Mouse (Mus musculus): ENCODE data around the gene Gng7. TPM values are rescaled to one million over a fixed set of nuclear protein-coding genes. Genes with fewer than 3 reads are reported as not detected.

The Gng7 gene
- polyA plus RNA-seq, 1 experiment from 2014 or later: 14.8 TPM

- no peak for ATAC-seq
- WGBS: 94% methylated on average over 5 of the region's 5 CpGs
- Histone ChIP-seq H3K27me3 (peaks cover 5% of the 10 kb centered on the region; the same call in 1 of the 2 replicates), H3K4me3 (no peak overlapping the region), H3K27ac (no peak overlapping the region), H3K4me2 (no peak overlapping the region), H3K4me1 (peaks cover 14% of the 10 kb centered on the region), H3K36me3 (ENCODE audit: poor library complexity, severe bottlenecking) (no peaks in the 10 kb centered on the region), H3K9ac (no peak overlapping the region), H3K9me3 (replicated peaks) (no peaks in the 10 kb centered on the region)
These were observed 55.6 kb downstream of the Gng7 start for GRCm38 (mm10) chr10:80958979-80959637.

DNA sequence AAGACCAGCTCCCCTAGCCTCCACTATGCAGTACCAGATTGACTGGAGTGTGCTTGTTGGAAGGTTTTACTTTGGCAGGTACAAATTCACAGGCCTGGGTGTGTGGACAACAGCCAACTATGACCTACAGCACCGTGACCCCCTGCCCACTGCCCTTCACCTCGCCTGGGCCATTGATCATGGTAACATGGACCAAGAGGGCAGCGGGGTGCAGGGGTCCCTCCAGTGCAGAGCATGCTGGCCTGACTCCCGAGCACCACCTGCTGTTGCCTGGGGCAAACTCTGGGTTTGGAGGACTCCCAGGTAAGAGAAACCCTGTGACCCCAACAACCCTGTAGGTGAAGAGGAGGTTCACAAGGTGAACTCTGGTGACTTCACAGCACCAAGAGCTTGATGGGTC, 57.0 kb downstream of the Gng7 start:
- Histone ChIP-seq H3K27ac (no peak overlapping the region), H3K27me3 (peaks cover 7% of the 10 kb centered on the region; the same call in 1 of the 2 replicates), H3K4me3 (no peak overlapping the region), H3K9ac (no peak overlapping the region), H3K36me3 (ENCODE audit: poor library complexity, severe bottlenecking) (no peaks in the 10 kb centered on the region), H3K4me2 (no peak overlapping the region), H3K4me1 (peaks cover 10% of the 10 kb centered on the region; the same call in 1 of the 2 replicates), H3K9me3 (replicated peaks) (no peaks in the 10 kb centered on the region)
- WGBS: 75% methylated on average over 4 of the region's 4 CpGs
- ATAC-seq: no peak

DNA sequence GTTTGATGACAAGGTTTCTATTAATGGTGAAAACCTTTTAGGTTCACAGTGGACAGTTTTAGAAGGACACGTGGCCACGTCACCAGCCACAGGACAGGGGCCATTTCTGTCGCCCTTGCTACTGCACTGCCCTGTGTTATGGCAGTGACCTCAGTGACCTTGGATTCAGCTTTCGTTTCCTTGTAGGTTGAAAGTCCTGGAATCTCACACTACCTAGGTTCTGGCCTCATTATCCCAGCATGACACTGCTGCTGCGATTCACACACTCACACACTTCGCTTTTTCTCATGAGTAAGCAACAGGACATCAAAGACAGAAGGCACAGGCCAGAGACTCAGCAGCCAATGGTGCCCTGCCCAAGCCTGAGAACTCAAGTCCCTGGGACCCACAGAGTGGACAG, 57.8 kb downstream of the Gng7 start:
- 82% methylated on average over 6 of the region's 6 CpGs for WGBS

GRCm38 (mm10) chr10:80956385-80956784, 58.4 kb downstream of the Gng7 start:
- Histone ChIP-seq H3K4me3 (no peak overlapping the region), H3K9ac (no peak overlapping the region), H3K36me3 (ENCODE audit: poor library complexity, severe bottlenecking) (no peaks in the 10 kb centered on the region), H3K4me1 (peaks cover 10% of the 10 kb centered on the region; the same call in 1 of the 2 replicates), H3K27me3 (peaks cover 9% of the 10 kb centered on the region; the same call in 1 of the 2 replicates), H3K4me2 (no peak overlapping the region), H3K9me3 (replicated peaks) (no peaks in the 10 kb centered on the region), H3K27ac (no peak overlapping the region)
- ATAC-seq: no peak
- WGBS: 94% methylated on average over 8 of the region's 8 CpGs

More for the DNA sequence above, 57.8 kb downstream of the Gng7 start:
- Histone ChIP-seq H3K27me3 (peaks cover 9% of the 10 kb centered on the region; the same call in 1 of the 2 replicates), H3K27ac (no peak overlapping the region), H3K4me1 (peaks cover 10% of the 10 kb centered on the region; the same call in 1 of the 2 replicates), H3K9ac (no peak overlapping the region), H3K4me2 (no peak overlapping the region), H3K4me3 (no peak overlapping the region), H3K9me3 (replicated peaks) (no peaks in the 10 kb centered on the region), H3K36me3 (ENCODE audit: poor library complexity, severe bottlenecking) (no peaks in the 10 kb centered on the region)
- ATAC-seq: no peak

- Histone ChIP-seq H3K27me3 (peaks cover 9% of the 10 kb centered on the region; the same call in 1 of the 2 replicates), H3K36me3 (ENCODE audit: poor library complexity, severe bottlenecking) (no peaks in the 10 kb centered on the region), H3K9ac (no peak overlapping the region), H3K4me2 (no peak overlapping the region), H3K4me3 (no peak overlapping the region), H3K4me1 (peaks cover 6% of the 10 kb centered on the region; the same call in 1 of the 2 replicates), H3K27ac (no peak overlapping the region), H3K9me3 (replicated peaks) (no peaks in the 10 kb centered on the region)
- 28% methylated on average over 9 of the region's 9 CpGs for WGBS
- ATAC-seq: peak; percentile 46; the same call in 1 of the 2 replicates
These were observed 59.2 kb downstream of the Gng7 start for GRCm38 (mm10) chr10:80955536-80955935.

DNA sequence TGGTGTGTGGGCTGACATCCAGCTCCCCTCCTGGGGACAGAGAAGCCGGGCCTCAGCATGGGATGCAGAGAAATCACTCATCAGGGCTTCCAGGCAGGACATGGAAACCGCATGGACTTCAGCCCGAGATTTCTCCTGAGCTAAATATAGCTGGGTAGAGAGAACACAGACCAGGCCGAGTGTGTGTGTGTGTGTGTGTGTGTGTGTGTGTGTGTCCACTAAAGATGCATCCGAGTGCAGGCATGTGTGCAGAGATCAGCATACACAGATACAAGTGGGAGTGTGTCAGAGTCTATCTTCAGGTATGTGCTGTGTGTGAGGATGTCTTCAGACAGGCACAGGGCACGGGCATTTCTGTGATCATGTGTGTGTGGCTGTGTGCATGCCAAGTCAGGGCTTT, 59.9 kb downstream of the Gng7 start:
- ATAC-seq: no peak
- Histone ChIP-seq H3K27me3 (0 out of 2 replicates have a peak, but pooled peaks cover 3% of the 10 kb centered on the region), H3K4me2 (no peak overlapping the region), H3K9ac (no peak overlapping the region), H3K27ac (no peak overlapping the region), H3K36me3 (ENCODE audit: poor library complexity, severe bottlenecking) (no peaks in the 10 kb centered on the region), H3K9me3 (replicated peaks) (no peaks in the 10 kb centered on the region), H3K4me3 (no peak overlapping the region), H3K4me1 (peaks cover 6% of the 10 kb centered on the region; the same call in 1 of the 2 replicates)
- WGBS: 79% methylated on average over 6 of the region's 6 CpGs

DNA sequence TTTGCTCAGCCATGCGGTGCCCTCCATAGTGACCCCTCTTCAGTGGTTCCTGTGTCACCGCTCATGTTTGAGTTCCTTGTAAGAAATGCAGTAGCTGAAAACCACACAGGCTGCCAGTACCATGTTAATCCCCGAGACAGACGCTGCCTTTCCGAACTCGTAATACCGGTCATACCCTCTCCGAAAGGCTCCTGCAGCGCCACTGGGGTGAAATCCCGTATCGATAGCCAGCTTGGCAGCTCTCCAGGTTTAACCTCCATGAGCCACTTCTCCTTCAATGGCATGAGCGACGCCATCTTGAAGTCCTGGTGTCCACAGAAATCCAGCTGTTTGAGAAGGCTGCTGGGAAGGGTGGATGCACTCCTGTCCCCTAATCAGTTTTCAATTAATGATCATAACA, 60.3 kb downstream of the Gng7 start:
- H3K9ac ChIP-seq: no peak overlapping the region
- no peak overlapping the region for H3K27ac ChIP-seq
- H3K4me1 ChIP-seq: peaks cover 6% of the 10 kb centered on the region; the same call in 1 of the 2 replicates
- 0 out of 2 replicates have a peak, but pooled peaks cover 3% of the 10 kb centered on the region for H3K27me3 ChIP-seq
- no peaks in the 10 kb centered on the region for H3K36me3 ChIP-seq (ENCODE audit: poor library complexity, severe bottlenecking)
- H3K4me3 ChIP-seq: no peak overlapping the region
- 79% methylated on average over 13 of the region's 13 CpGs for WGBS
- no peak for ATAC-seq
- H3K9me3 ChIP-seq (replicated peaks): no peaks in the 10 kb centered on the region
- no peak overlapping the region for H3K4me2 ChIP-seq

- Histone ChIP-seq H3K9me3 (replicated peaks) (no peaks in the 10 kb centered on the region), H3K4me1 (peaks cover 17% of the 10 kb centered on the region), H3K9ac (no peak overlapping the region), H3K4me3 (no peak overlapping the region), H3K36me3 (ENCODE audit: poor library complexity, severe bottlenecking) (no peaks in the 10 kb centered on the region), H3K27me3 (0 out of 2 replicates have a peak, but pooled peaks cover 3% of the 10 kb centered on the region), H3K4me2 (no peak overlapping the region), H3K27ac (no peak overlapping the region)
- ATAC-seq: no peak
- 76% methylated on average over 15 of the region's 15 CpGs for WGBS
These were observed 62.3 kb downstream of the Gng7 start for GRCm38 (mm10) chr10:80952449-80952848.

DNA sequence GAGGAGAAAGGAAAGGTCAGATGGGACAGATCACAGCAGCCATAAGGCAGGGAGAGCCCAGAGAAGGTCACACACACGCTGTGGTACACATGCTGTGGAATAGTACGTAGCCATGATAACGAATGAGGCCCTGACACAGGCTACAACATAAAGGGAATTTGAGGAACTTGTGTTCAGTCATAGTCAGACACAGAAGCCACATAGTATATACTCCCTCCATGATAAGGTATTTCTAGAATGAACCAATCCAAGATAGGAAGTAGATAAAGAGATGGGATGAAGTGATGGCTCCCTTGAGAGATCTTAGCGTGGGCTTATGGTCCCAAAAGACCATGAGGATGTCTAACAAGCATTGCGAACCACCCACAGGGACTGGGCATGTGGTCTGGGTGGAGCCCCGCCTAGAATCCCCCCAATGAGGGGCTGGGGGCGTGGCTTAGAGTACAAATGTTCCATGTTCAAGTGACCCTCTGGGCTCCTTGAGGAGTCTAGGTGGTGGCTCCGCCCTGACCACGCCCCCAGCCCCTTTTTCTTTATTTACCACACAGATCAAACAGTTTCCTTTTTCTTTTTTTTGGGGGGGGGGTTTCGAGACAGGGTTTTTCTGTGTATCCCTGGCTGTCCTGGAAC, 62.9 kb downstream of the Gng7 start:
- Histone ChIP-seq H3K9ac (no peak overlapping the region), H3K4me1 (peaks cover 22% of the 10 kb centered on the region), H3K4me3 (no peak overlapping the region), H3K4me2 (no peak overlapping the region), H3K27ac (no peak overlapping the region), H3K27me3 (0 out of 2 replicates have a peak, but pooled peaks cover 3% of the 10 kb centered on the region), H3K36me3 (ENCODE audit: poor library complexity, severe bottlenecking) (no peaks in the 10 kb centered on the region), H3K9me3 (replicated peaks) (no peaks in the 10 kb centered on the region)
- 81% methylated on average over 10 of the region's 10 CpGs for WGBS
- no peak for ATAC-seq

- H3K27me3 ChIP-seq: 0 out of 2 replicates have a peak, but pooled peaks cover 3% of the 10 kb centered on the region
- 28% methylated on average over 5 of the region's 5 CpGs for WGBS
- H3K4me2 ChIP-seq: no peak overlapping the region
- no peak overlapping the region for H3K4me3 ChIP-seq
- no peak overlapping the region for H3K9ac ChIP-seq
- H3K9me3 ChIP-seq (replicated peaks): no peaks in the 10 kb centered on the region
- H3K36me3 ChIP-seq (ENCODE audit: poor library complexity, severe bottlenecking): no peaks in the 10 kb centered on the region
- H3K4me1 ChIP-seq: peaks cover 16% of the 10 kb centered on the region
- no peak for ATAC-seq
- no peak overlapping the region for H3K27ac ChIP-seq
These were observed 64.4 kb downstream of the Gng7 start for GRCm38 (mm10) chr10:80950314-80950713.

- no peak overlapping the region for H3K4me2 ChIP-seq
- H3K4me3 ChIP-seq: no peak overlapping the region
- H3K4me1 ChIP-seq: peaks cover 16% of the 10 kb centered on the region
- no peaks in the 10 kb centered on the region for H3K9me3 ChIP-seq (replicated peaks)
- H3K36me3 ChIP-seq (ENCODE audit: poor library complexity, severe bottlenecking): no peaks in the 10 kb centered on the region
- H3K27ac ChIP-seq: no peak overlapping the region
- no peak overlapping the region for H3K9ac ChIP-seq
- no peak for ATAC-seq
- 76% methylated on average over 3 of the region's 3 CpGs for WGBS
- H3K27me3 ChIP-seq: 0 out of 2 replicates have a peak, but pooled peaks cover 3% of the 10 kb centered on the region
These were observed 65.7 kb downstream of the Gng7 start for GRCm38 (mm10) chr10:80949081-80949480.

GRCm38 (mm10) chr10:80948570-80948969, 66.2 kb downstream of the Gng7 start:
- no peak overlapping the region for H3K4me2 ChIP-seq
- H3K27me3 ChIP-seq: 0 out of 2 replicates have a peak, but pooled peaks cover 3% of the 10 kb centered on the region
- no peak overlapping the region for H3K9ac ChIP-seq
- H3K27ac ChIP-seq: no peak overlapping the region; the same call in 1 of the 2 replicates
- H3K9me3 ChIP-seq (replicated peaks): no peaks in the 10 kb centered on the region
- no peak for ATAC-seq
- peaks cover 16% of the 10 kb centered on the region for H3K4me1 ChIP-seq
- H3K36me3 ChIP-seq (ENCODE audit: poor library complexity, severe bottlenecking): no peaks in the 10 kb centered on the region
- no peak overlapping the region for H3K4me3 ChIP-seq
- 32% methylated on average over 6 of the region's 6 CpGs for WGBS

Data from forebrain, embryonic 13.5 days (tissue).